Mouse (Mus musculus) forebrain, embryonic 13.5 days (tissue): ENCODE results near the gene Taok3. TPM values are rescaled to one million over a fixed set of nuclear protein-coding genes. Genes with fewer than 3 reads are reported as not detected.

ENCODE experiments used
- ATAC-seq: fragments of 200-750 bp; cut with Nextera tagmentation; 2 replicates; pipeline ENCODE4 v1.8.0; 2017
- H3K27ac ChIP-seq: fragments of 300-500 bp; sonication (generic); 2 replicates; pipeline ENCODE4 v1.5.1; 2015; ENCODE audit warnings: inconsistent platforms, mild to moderate bottlenecking, moderate library complexity
- H3K27me3 ChIP-seq: fragments of 300-500 bp; sonication (generic); 2 replicates; pipeline ENCODE4 v1.6.1; 2015; ENCODE audit warnings: mild to moderate bottlenecking, inconsistent platforms
- H3K36me3 ChIP-seq: fragments of 300-500 bp; sonication (generic); 2 replicates; pipeline ENCODE4 v1.6.1; 2015; ENCODE audit warnings: mild to moderate bottlenecking, inconsistent platforms; ENCODE audit not compliant: poor library complexity, severe bottlenecking
- H3K4me1 ChIP-seq: fragments of 300-500 bp; sonication (generic); 2 replicates; pipeline ENCODE4 v1.6.1; 2015; ENCODE audit warnings: inconsistent platforms
- H3K4me2 ChIP-seq: fragments of 300-500 bp; sonication (generic); 2 replicates; pipeline ENCODE4 v1.6.1; 2015; ENCODE audit warnings: inconsistent platforms, mild to moderate bottlenecking, moderate library complexity
- H3K4me3 ChIP-seq: fragments of 300-500 bp; sonication (generic); 2 replicates; pipeline ENCODE4 v1.5.1; 2015; ENCODE audit warnings: mild to moderate bottlenecking, inconsistent platforms
- H3K9ac ChIP-seq: fragments of 300-500 bp; sonication (generic); 2 replicates; pipeline ENCODE4 v1.6.1; 2015; ENCODE audit warnings: mild to moderate bottlenecking, inconsistent platforms
- H3K9me3 ChIP-seq: fragments of 300-500 bp; sonication (generic); replicated peaks from 2 replicates; pipeline ENCODE4 v1.6.1; 2016; ENCODE audit warnings: inconsistent platforms
- WGBS: fragments of 180-500 bp; shearing (Covaris S2); methylation state at CpG from one replicate; pipeline ENCODE4 v1.1.7; 2015; 5-methylcytosine and 5-hydroxymethylcytosine counted together
- polyA plus RNA-seq: library from polyadenylated mRNA; unstranded; fragments of >200 nt; fragmentation: Nextera tagmentation; extraction: Ambion mirVana; gene quantifications from 2 replicates; pipeline ENCODE4 v1.2.1, GENCODE M21; 2015

Gene Taok3
- polyA plus RNA-seq, 1 experiment from 2014 or later: 30.7 TPM

GRCm38 (mm10) chr5:117314587-117315428 is 194.9 kb downstream of the Taok3 start:
- WGBS: 10% methylated on average over 9 of the region's 9 CpGs
- Histone ChIP-seq H3K4me1 (peaks cover 17% of the 10 kb centered on the region), H3K27me3 (peaks cover 27% of the 10 kb centered on the region; the same call in 1 of the 2 replicates), H3K4me3 (no peak overlapping the region), H3K9me3 (no peaks in the 10 kb centered on the region), H3K36me3 (no peaks in the 10 kb centered on the region), H3K9ac (no peak overlapping the region), H3K27ac (no peak overlapping the region), H3K4me2 (no peak overlapping the region)
- ATAC-seq: no peak

DNA sequence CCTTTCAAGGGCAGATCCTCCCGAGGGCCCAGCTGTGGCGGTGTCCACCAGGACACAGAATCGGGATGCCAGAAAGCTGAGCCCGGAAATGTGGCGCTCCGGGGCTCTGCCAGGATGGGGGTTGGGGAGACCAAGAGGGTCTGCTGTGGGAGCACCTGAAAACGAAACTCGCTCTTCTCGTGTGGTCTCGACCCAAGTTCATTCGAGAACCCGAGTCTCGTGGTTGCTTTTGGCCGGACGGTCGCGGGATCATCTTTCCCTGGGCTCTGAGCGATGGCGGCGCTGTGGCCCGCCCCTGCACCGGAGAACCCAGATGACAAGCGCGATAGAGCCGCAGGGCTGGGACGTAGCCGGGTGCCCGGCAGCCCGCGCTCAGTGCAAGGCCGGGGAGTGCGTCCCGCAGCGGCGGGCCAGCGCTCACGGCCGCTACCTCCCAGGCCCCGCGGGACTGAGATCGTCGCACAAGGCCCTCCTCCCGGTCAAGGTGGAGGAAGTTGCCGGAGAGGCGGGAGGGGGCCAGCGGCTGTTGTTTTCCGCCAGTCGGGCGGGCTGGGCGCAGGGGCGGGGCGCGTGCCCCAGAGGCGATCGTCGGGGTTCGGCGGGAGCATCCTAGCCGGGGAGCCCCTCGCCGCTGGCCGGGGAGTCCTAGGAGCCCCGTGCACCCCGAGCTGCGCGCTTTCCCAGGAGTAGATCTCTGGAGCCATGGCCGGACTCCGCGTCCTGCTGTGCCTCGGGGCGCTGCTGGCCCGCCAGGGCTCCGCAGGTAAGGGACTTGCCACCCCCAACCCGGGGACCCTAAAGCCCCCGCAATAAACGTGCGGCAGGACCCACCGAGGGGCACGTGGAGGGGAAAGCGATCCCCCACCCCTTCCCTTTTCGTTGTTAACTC is 199.1 kb downstream of the Taok3 start, which contains the start of gene Vsig10:
Gene Vsig10, plus strand, starts transcription at position 343 of the 889 bp plus-strand sequence.
- no peak within 1 kb of the TSS for H3K27ac ChIP-seq
- peak within 1 kb of the TSS; percentile 88 for H3K4me2 ChIP-seq
- H3K4me1 ChIP-seq: peaks cover 19% of the 10 kb centered on the region
- H3K36me3 ChIP-seq: no peaks in the 10 kb centered on the region
- WGBS: under 1% methylated on average over 81 of the region's 81 CpGs
- peak; percentile 81 for ATAC-seq
- H3K9ac ChIP-seq: peak within 1 kb of the TSS; percentile 71
- H3K4me3 ChIP-seq: peak within 1 kb of the TSS; percentile 58
- H3K9me3 ChIP-seq: 0 out of 2 replicates have a peak, but pooled peaks cover 3% of the 10 kb centered on the region
- H3K27me3 ChIP-seq: peaks cover 34% of the 10 kb centered on the region; the same call in 1 of the 2 replicates

DNA sequence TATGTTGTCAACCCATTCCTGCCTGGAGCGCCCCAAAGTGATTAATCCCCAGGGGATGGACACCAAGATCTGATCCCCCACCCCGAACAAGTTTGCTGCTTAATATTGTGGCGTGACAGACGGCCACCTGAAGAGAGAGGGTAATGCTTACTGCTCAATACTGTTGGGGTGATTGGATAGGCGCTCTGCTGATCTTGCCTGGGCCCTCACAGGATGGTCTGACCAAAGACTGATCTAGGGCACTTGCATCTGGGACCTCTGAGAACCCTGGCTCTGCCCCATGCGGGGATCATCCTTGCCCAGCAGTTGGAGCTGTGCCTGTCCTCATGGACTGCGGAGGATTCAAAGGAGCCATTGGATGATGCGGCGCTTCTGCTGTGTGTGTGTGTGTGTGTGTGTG is 203.8 kb downstream of the Taok3 start:
- Histone ChIP-seq H3K4me2 (no peak overlapping the region), H3K9ac (no peak overlapping the region), H3K4me1 (peaks cover 8% of the 10 kb centered on the region), H3K4me3 (no peak overlapping the region), H3K27ac (no peak overlapping the region), H3K9me3 (0 out of 2 replicates have a peak, but pooled peaks cover 3% of the 10 kb centered on the region), H3K36me3 (no peaks in the 10 kb centered on the region), H3K27me3 (peaks cover 15% of the 10 kb centered on the region; the same call in 1 of the 2 replicates)
- 89% methylated on average over 9 of the region's 9 CpGs for WGBS
- no peak for ATAC-seq

Other genes with a start within 250 kb of the Taok3 start
- 79.0 and 83.5 TPM in 2 replicates for gene Suds3, start 4.0 kb upstream of the Taok3 start, polyA plus RNA-seq
- 1,080 and 1,130 TPM in 2 replicates for gene Pebp1, start 167.5 kb downstream of the Taok3 start, polyA plus RNA-seq
- 0.98 and 2.6 TPM in 2 replicates for gene Vsig10, start 199.0 kb downstream of the Taok3 start, polyA plus RNA-seq
- 86.2 and 99.0 TPM in 2 replicates for gene Wsb2, start 237.2 kb downstream of the Taok3 start, polyA plus RNA-seq